ENCODE assay signal across 22 mouse cellular contexts in the genomic region with DNA sequence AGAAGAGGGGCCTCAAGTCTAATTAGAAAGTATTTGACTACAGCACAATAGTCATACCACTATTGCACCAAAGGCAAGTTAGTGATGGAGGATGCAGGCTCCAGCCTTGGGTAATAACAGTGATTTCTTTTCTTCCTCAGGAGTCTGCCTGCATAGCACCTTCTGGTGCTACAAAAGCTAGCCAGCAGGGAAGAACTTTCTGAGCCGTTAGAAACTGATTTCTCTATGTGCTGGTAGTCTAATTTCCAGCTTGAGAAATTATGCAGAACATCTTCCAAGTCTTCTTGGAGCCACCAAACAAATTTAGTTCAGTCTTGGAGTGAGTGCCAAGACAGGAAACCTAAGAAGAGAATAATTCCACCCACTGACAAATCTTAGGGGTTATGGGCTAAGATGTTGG.
A peak's percentile ranks its signal among the peaks of the same experiment; 100 is the strongest.
DNase-seq lines count a peak whose midpoint lies in the region; TF ChIP-seq lines count a peak whose summit lies in the region.
"Had no signal": no experiment of that assay in that cellular context is flagged by ENCODE, and none has a peak within 500 bp of the region (broad histone marks: within the 10 kb centered on the region; RNA-seq: fewer than 3 reads in every experiment).

No protein-coding gene starts in this region.

- peak overlapping the region; percentile 71 for H3K27ac ChIP-seq in layer of hippocampus, adult 2 months
- H3K27ac ChIP-seq: forebrain, embryonic 10.5 days; heart, embryonic 13.5 days; limb, embryonic 15.5 days; liver, embryonic 14.5 days; midbrain, embryonic 12.5 days had no signal

- peak; percentile 2 for DNase-seq in embryo, embryonic 10 days (ENCODE audit: low spot score)
- DNase-seq in embryo, embryonic 9.5 days (ENCODE audit: extremely low spot score) = no peak
- DNase-seq in layer of hippocampus, adult 2 months (ENCODE audit: low spot score in 2 of 2) = peak; percentile 9 to 60
- no peak for DNase-seq in layer of hippocampus, adult 9-10 months (ENCODE audit: low spot score)
- peak; percentile 85 for DNase-seq in brain, adult 2 months (ENCODE audit: low read depth, low spot score)
- peak; percentile 32 to 73 for DNase-seq in left cerebral cortex, postnatal 14 days (ENCODE audit: low spot score in 2 of 2)
- DNase-seq in heart, adult 8-10 months (ENCODE audit: low spot score) = no peak
- DNase-seq in heart, adult 9 months (ENCODE audit: low spot score in 2 of 2) = no peak
- DNase-seq: adrenal gland, postnatal 10 days; cerebellum, adult 2 months; cerebellum, postnatal 36 days; gastrocnemius, postnatal 10 days; heart, postnatal 14 days; kidney, postnatal 25 days; lung, embryonic 14.5 days; thymus, adult 2 months; thymus, postnatal 4 days had no signal

- TF ChIP-seq CTCF in layer of hippocampus, adult 2 months (conservative IDR thresholded peaks at IDR 0.05) = no peak

- intact Hi-C loops in left cerebral cortex, postnatal 14 days (cut with DNase I) = loop anchor here (10.0 kb wide), 1 partner anchor 163 kb away; no protein-coding TSS in a partner anchor

- no peak overlapping the region for H3K4me3 ChIP-seq in layer of hippocampus, adult 2 months
- H3K4me3 ChIP-seq: forebrain, embryonic 10.5 days; heart, embryonic 13.5 days; limb, embryonic 15.5 days; midbrain, embryonic 12.5 days had no signal

Comparison
In these comparisons a context has a peak if more than half of its experiments do, and no peak if none do; other contexts are left out.
1. DNase-seq: peak in embryo, embryonic 10 days (single experiment), layer of hippocampus, adult 2 months (2 of 2), brain, adult 2 months (single experiment) and left cerebral cortex, postnatal 14 days (2 of 2); none in embryo, embryonic 9.5 days (single experiment), layer of hippocampus, adult 9-10 months (single experiment), heart, adult 8-10 months (single experiment) and heart, adult 9 months (0 of 2).